Mouse (Mus musculus) heart, embryonic 15.5 days (tissue): ENCODE measurements around the gene Thnsl1. TPM values are rescaled to one million over a fixed set of nuclear protein-coding genes. Genes with fewer than 3 reads are reported as not detected.
A peak's percentile ranks its signal among the peaks of the same experiment; 100 is the strongest.
"Not testable (repeated sequence)": the region's sequence is repeated elsewhere in the genome, so short reads cannot be mapped to it uniquely, and the experiment has no call there.

Source experiments
- ATAC-seq: fragments of 200-750 bp; cut with Nextera tagmentation; replicated peaks from 2 replicates; pipeline ENCODE4 v1.8.0; 2017; ENCODE audit warnings: low read depth, moderate TSS enrichment; ENCODE audit not compliant: insufficient number of reproducible peaks, insufficient read depth, low FRiP score
- H3K27ac ChIP-seq: fragments of 300-500 bp; sonication (generic); 2 replicates; pipeline ENCODE4 v1.5.1; 2015; ENCODE audit warnings: mild to moderate bottlenecking, inconsistent platforms
- H3K27me3 ChIP-seq: fragments of 300-500 bp; sonication (generic); 2 replicates; pipeline ENCODE4 v1.6.1; 2015; ENCODE audit warnings: inconsistent platforms
- H3K36me3 ChIP-seq: fragments of 300-500 bp; sonication (generic); 2 replicates; pipeline ENCODE4 v1.6.1; 2015; ENCODE audit warnings: mild to moderate bottlenecking, inconsistent platforms
- H3K4me1 ChIP-seq: fragments of 300-500 bp; sonication (generic); replicated peaks from 2 replicates; pipeline ENCODE4 v1.6.1; 2015; ENCODE audit warnings: inconsistent platforms
- H3K4me2 ChIP-seq: fragments of 300-500 bp; sonication (generic); 2 replicates; pipeline ENCODE4 v1.6.1; 2015; ENCODE audit warnings: inconsistent platforms, mild to moderate bottlenecking, moderate library complexity
- H3K4me3 ChIP-seq: fragments of 300-500 bp; sonication (generic); 2 replicates; pipeline ENCODE4 v1.5.1; 2015; ENCODE audit warnings: mild to moderate bottlenecking, inconsistent platforms
- H3K9ac ChIP-seq: fragments of 300-500 bp; sonication (generic); 2 replicates; pipeline ENCODE4 v1.6.1; 2015; ENCODE audit warnings: mild to moderate bottlenecking, inconsistent platforms
- H3K9me3 ChIP-seq: fragments of 300-500 bp; sonication (generic); replicated peaks from 2 replicates; pipeline ENCODE4 v1.6.1; 2016; ENCODE audit warnings: inconsistent platforms
- WGBS: fragments of 180-500 bp; shearing (Covaris S2); methylation state at CpG from one replicate; pipeline ENCODE4 v1.1.7; 2015; ENCODE audit warnings: mixed read lengths; 5-methylcytosine and 5-hydroxymethylcytosine counted together
- polyA plus RNA-seq: library from polyadenylated mRNA; unstranded; fragments of >200 nt; fragmentation: Nextera tagmentation; extraction: Ambion mirVana; gene quantifications from 2 replicates; pipeline ENCODE4 v1.2.1, GENCODE M21; 2015

Gene Thnsl1
- polyA plus RNA-seq, 1 experiment from 2014 or later = 6.3 TPM

DNA sequence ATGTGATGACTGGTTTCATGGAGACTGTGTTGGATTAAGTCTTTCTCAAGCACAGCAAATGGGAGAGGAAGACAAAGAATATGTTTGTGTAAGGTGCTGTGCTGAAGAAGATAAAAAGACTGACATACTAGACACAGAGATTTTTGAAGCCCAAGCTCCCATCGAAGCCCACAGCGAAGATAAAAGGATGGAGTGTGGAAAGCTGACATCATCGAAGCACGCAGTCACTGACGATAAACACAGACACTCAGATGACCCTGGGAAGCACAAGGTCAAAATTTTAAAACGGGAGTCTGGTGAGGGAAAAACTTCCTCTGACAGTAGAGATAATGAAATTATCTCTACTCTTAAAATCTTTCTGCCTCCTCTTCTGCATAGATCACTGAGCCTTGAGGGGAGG, 38.6 kb downstream of the Thnsl1 start:
- 25% methylated on average over 4 of the region's 6 CpGs for WGBS
- ATAC-seq = 0 out of 2 replicates have a peak, but pooled peaks have one; percentile 27
- not testable (repeated sequence) for H3K4me2 ChIP-seq, H3K36me3 ChIP-seq, H3K9ac ChIP-seq, H3K27me3 ChIP-seq, H3K9me3 ChIP-seq, H3K4me3 ChIP-seq
- Histone ChIP-seq H3K27ac (0 out of 2 replicates have a peak overlapping the region, but pooled peaks have one; percentile 27), H3K4me1 (peaks cover 16% of the 10 kb centered on the region)

DNA sequence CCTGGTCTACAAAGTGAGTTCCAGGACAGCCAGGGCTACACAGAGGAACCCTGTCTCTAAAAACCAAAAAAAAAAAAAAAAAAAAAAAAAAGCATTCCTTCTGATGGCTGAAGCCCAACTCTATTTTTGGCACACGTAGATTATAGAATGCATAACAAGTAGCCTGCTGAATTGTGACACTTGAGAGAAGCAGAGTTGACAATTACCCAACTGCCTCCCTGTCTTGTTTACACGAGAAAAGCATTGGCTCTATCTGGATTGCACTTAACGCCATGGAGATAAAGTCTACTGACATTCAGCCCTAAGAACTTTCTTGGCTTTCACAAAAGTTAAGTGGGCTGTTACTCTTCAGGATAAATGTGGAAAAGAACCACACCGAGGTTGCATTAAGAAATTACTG, 39.5 kb downstream of the Thnsl1 start:
- no peaks in the 10 kb centered on the region for H3K27me3 ChIP-seq
- H3K4me1 ChIP-seq = peaks cover 16% of the 10 kb centered on the region
- peak overlapping the region; percentile 42 for H3K27ac ChIP-seq
- 29% methylated on average over 4 of the region's 4 CpGs for WGBS
- H3K36me3 ChIP-seq = no peaks in the 10 kb centered on the region
- no peak overlapping the region for H3K9ac ChIP-seq
- ATAC-seq = peak; percentile 64; the same call in 1 of the 2 replicates
- no peak overlapping the region for H3K4me2 ChIP-seq
- no peaks in the 10 kb centered on the region for H3K9me3 ChIP-seq
- H3K4me3 ChIP-seq = no peak overlapping the region

DNA sequence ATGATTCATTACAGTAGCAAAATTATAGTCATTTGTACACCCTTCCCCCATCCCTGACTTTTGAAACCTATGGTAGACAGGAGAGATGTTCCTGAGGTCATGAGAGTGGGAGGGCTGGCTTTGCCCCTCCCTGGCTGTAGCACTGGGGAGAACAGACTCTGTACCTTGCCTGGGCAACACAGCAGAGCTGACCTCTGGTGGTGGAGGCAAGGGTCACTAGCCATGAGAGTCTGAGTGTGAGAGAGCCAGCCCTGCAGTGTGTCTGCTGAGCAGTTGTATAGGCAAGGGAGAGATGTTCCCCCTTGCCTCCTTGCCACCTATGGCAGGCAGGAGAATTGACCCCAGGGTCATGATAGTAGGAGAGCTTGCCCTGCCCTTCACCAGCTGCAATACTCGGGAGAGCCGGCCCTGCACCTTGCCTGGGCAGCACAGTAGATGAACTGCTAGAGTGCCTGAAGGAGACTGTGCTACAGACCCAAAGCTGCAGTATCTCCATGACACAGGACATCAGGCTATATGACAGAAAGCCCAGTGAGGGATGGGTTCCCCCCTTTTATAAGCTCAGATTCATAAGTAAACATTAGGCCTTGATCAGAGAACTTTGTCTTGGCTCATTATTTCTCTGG, 40.1 kb downstream of the Thnsl1 start:
- Histone ChIP-seq H3K9me3 (no peaks in the 10 kb centered on the region), H3K4me1 (peaks cover 16% of the 10 kb centered on the region), H3K9ac (no peak overlapping the region), H3K27ac (peak overlapping the region; percentile 42), H3K4me2 (0 out of 2 replicates have a peak overlapping the region, but pooled peaks have one; percentile 15), H3K4me3 (no peak overlapping the region), H3K27me3 (no peaks in the 10 kb centered on the region), H3K36me3 (no peaks in the 10 kb centered on the region)
- 55% methylated on average over 2 of the region's 2 CpGs for WGBS
- ATAC-seq = 0 out of 2 replicates have a peak, but pooled peaks have one; percentile 31

DNA sequence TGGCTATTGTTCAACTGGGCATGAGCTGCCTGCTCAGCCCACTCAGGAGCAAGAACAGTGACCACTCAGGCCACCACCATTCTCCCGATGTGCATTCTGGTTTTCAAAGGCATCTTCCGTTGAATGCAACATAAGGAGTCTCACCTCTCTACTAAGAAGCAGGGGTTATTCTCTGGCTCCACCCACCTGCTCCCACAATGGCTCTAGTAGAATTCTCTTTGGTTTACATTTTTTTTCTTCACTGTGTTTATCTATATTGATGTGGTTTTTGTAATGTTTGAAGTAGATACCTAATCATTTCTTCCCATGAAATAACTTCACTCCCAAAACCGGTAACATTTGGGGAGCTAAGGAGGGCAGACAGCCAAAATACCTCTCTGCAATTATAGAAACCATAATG, 48.1 kb downstream of the Thnsl1 start:
- H3K36me3 ChIP-seq = no peaks in the 10 kb centered on the region
- no peaks in the 10 kb centered on the region for H3K4me1 ChIP-seq
- H3K27ac ChIP-seq = no peak overlapping the region
- no peaks in the 10 kb centered on the region for H3K9me3 ChIP-seq
- 73% methylated on average over 3 of the region's 3 CpGs for WGBS
- H3K27me3 ChIP-seq = no peaks in the 10 kb centered on the region
- ATAC-seq = no peak
- H3K9ac ChIP-seq = no peak overlapping the region
- H3K4me3 ChIP-seq = no peak overlapping the region
- no peak overlapping the region for H3K4me2 ChIP-seq

DNA sequence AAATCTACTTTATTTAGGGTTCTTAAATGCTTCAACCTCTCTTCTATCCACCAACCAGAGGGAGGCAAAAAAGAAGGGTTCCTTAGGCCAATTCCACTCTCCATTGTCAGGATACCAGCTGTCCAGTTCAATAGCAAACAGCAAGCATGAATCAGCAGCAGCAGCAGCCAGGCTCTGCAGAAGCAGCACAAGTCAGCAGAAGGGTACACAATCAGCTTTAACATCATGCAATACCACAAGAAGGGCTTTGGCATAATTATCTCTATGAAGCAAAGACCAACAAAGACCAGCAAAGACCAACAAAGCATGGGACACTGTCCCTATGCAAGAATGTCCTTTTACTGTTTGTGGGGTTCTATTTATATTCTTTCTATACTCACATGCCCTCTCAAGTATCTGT, 48.8 kb downstream of the Thnsl1 start:
- no peak overlapping the region for H3K9ac ChIP-seq
- H3K4me2 ChIP-seq = no peak overlapping the region
- no peaks in the 10 kb centered on the region for H3K9me3 ChIP-seq
- no peaks in the 10 kb centered on the region; the same call in 1 of the 2 replicates for H3K4me1 ChIP-seq
- no peak overlapping the region for H3K27ac ChIP-seq
- H3K27me3 ChIP-seq = no peaks in the 10 kb centered on the region
- ATAC-seq = no peak
- no peaks in the 10 kb centered on the region for H3K36me3 ChIP-seq
- H3K4me3 ChIP-seq = no peak overlapping the region

DNA sequence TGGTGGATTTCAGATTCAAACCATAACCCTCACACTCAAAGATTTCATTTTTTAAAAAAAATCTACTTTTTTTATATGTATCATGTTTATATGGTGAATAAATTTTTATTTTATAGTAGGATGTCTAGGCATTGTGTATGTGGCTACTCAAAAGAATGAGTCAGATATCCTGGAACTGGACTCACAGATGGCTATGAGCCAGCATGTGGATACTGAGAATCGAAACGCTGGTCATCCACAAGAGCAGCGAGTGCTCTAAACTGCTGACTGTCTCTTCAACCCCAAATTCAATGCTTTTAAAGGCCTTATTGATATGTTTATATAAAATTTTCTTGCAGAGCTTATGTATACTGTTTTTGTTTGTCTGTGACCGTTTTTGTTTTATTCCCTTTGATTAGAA, 52.8 kb downstream of the Thnsl1 start:
- Histone ChIP-seq H3K4me2 (no peak overlapping the region), H3K4me3 (no peak overlapping the region), H3K27me3 (no peaks in the 10 kb centered on the region), H3K4me1 (peaks cover 6% of the 10 kb centered on the region), H3K9ac (no peak overlapping the region), H3K9me3 (no peaks in the 10 kb centered on the region), H3K36me3 (no peaks in the 10 kb centered on the region), H3K27ac (no peak overlapping the region)
- 78% methylated on average over 4 of the region's 4 CpGs for WGBS
- no peak for ATAC-seq

DNA sequence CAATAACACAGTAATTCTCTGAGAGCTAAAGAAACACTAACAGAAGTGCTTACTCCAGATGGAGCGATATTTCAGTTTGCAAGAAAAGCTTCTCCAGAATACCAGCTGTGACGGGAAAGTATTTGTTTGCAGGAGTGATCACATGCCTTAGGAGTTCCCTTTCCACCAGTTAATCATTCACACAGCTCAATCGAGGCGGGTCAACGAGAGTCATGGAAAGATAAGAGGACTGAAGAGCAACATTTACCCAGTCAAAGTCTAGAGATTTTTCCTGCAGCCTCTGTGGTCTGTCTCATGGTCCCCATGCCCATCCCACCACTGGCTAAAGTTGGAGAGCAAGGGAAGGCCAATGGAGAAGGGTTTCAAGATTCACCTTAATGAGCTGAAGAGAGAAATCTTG, 53.6 kb downstream of the Thnsl1 start:
- 38% methylated on average over 5 of the region's 5 CpGs for WGBS
- Histone ChIP-seq H3K36me3 (no peaks in the 10 kb centered on the region), H3K9ac (no peak overlapping the region), H3K4me2 (no peak overlapping the region), H3K4me1 (peaks cover 6% of the 10 kb centered on the region), H3K27me3 (no peaks in the 10 kb centered on the region), H3K9me3 (no peaks in the 10 kb centered on the region), H3K27ac (no peak overlapping the region), H3K4me3 (no peak overlapping the region)
- no peak for ATAC-seq

DNA sequence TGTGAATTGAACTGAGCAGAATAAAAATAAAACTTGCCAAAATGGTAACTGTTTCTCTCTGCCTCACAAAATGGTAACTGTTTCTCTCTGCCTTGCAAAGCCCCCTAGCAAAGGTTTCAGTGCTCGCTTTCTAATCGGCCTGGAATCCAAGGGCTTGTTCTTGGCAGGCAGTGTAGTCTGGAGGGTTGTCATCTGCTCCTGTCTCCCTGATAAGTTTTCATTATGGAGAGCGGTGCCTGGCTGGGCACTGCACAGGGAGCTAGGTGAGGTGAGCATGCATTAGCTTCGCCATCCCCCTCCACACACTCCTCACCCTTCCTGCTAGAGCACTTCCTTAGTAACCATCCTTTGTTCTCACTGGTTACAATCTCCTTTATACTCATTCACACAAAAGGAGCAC, 54.5 kb downstream of the Thnsl1 start:
- Histone ChIP-seq H3K27ac (no peak overlapping the region), H3K9ac (no peak overlapping the region), H3K9me3 (no peaks in the 10 kb centered on the region), H3K4me2 (no peak overlapping the region), H3K4me3 (no peak overlapping the region), H3K4me1 (peaks cover 6% of the 10 kb centered on the region), H3K27me3 (no peaks in the 10 kb centered on the region), H3K36me3 (no peaks in the 10 kb centered on the region)
- peak; percentile 54; the same call in 1 of the 2 replicates for ATAC-seq
- 21% methylated on average over 4 of the region's 4 CpGs for WGBS

DNA sequence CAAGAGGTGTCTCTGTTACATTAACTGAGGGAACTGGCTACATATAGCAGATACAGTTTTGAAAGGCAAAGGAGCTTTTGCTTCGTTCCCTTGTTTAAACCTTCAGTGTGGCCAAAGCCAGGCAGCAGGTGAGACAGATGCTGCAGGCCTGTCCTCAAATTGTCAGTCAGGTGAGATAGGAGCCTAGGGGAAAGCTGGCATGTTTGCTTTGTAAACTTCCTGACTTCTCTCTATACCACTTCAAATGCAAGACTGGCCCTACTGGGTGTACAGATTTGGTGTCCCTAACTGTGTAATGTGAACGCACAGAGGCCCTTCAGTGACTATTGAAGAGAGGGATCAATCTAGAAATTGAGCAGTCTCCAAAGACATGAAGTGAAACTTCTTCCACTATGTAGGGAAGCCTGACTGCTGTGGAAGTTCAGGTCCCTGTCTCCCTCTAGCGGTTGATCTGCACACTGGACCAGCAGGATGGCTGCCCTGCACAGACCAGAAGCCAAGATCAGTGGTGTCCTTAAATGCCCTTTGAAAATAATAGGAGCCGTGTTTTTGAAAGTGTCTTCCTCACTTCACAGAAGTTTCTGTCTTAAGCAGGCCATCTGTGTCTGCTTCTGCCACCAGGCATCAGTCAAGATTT, 56.0 kb downstream of the Thnsl1 start:
- Histone ChIP-seq H3K4me2 (no peak overlapping the region), H3K9me3 (no peaks in the 10 kb centered on the region), H3K9ac (no peak overlapping the region), H3K4me3 (no peak overlapping the region), H3K36me3 (no peaks in the 10 kb centered on the region), H3K4me1 (peaks cover 6% of the 10 kb centered on the region), H3K27me3 (no peaks in the 10 kb centered on the region), H3K27ac (no peak overlapping the region)
- 21% methylated on average over 4 of the region's 4 CpGs for WGBS
- peak; percentile 78 for ATAC-seq

DNA sequence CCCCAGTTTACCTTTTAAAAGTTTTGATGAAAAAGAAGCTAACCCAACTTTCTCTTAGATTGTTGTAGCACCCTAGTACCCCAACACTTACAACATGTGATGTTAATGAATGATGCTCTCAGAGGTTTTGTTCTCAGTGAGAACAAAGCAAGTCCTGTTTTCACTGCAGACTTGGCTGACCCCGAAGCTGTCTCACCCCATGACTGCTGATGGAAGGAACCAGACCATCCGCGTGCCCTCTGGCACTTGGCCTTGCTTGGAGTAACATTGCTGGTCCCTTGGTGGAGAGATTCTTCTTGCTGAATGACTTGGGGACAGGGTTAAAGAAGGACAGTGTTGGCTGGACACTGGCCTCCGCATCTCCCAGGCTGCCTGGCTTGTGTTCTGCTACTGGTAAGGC, 58.5 kb downstream of the Thnsl1 start:
- ATAC-seq = no peak
- Histone ChIP-seq H3K9ac (no peak overlapping the region), H3K36me3 (no peaks in the 10 kb centered on the region), H3K27me3 (no peaks in the 10 kb centered on the region), H3K4me1 (peaks cover 9% of the 10 kb centered on the region), H3K4me2 (no peak overlapping the region), H3K4me3 (no peak overlapping the region), H3K27ac (no peak overlapping the region), H3K9me3 (no peaks in the 10 kb centered on the region)
- 78% methylated on average over 4 of the region's 4 CpGs for WGBS
